Mouse (Mus musculus) heart, postnatal 0 days (tissue): ENCODE data around the gene Tmem268. TPM values are rescaled to one million over a fixed set of nuclear protein-coding genes. Genes with fewer than 3 reads are reported as not detected.

Experiments used
- ATAC-seq: fragments of 200-750 bp; cut with Nextera tagmentation; 2 replicates; pipeline ENCODE4 v1.8.0; 2017; ENCODE audit warnings: low read depth, moderate number of reproducible peaks, moderate library complexity; ENCODE audit not compliant: insufficient read depth
- DNase-seq: peaks from one replicate; pipeline ENCODE4 v3.0.0-alpha.2; 2016; ENCODE audit warnings: low spot score
- H3K27ac ChIP-seq: fragments of 300-500 bp; sonication (generic); 2 replicates; pipeline ENCODE4 v1.5.1; 2014; ENCODE audit warnings: low read depth, mild to moderate bottlenecking
- H3K27me3 ChIP-seq: fragments of 300-500 bp; sonication (generic); 2 replicates; pipeline ENCODE4 v1.6.1; 2014; ENCODE audit warnings: low read length, mixed read lengths; ENCODE audit not compliant: control insufficient read depth, insufficient read depth
- H3K36me3 ChIP-seq: fragments of 300-500 bp; sonication (generic); replicated peaks from 2 replicates; pipeline ENCODE4 v1.6.1; 2014; ENCODE audit warnings: low read length, mixed read lengths; ENCODE audit not compliant: control insufficient read depth, insufficient read depth
- H3K4me1 ChIP-seq: fragments of 300-500 bp; sonication (generic); 2 replicates; pipeline ENCODE4 v1.6.1; 2014; ENCODE audit warnings: antibody characterized with exemption; ENCODE audit not compliant: control insufficient read depth, insufficient read depth
- H3K4me2 ChIP-seq: fragments of 300-500 bp; sonication (generic); 2 replicates; pipeline ENCODE4 v1.6.1; 2014; ENCODE audit warnings: low read depth, mild to moderate bottlenecking, low read length, moderate library complexity
- H3K4me3 ChIP-seq: fragments of 300-500 bp; sonication (generic); 2 replicates; pipeline ENCODE4 v1.5.1; 2014; ENCODE audit warnings: low read depth, low read length
- H3K9ac ChIP-seq: fragments of 300-500 bp; sonication (generic); replicated peaks from 2 replicates; pipeline ENCODE4 v1.6.1; 2014; ENCODE audit warnings: low read depth, low read length, mixed read lengths
- H3K9me3 ChIP-seq: fragments of 300-500 bp; sonication (generic); replicated peaks from 2 replicates; pipeline ENCODE4 v1.6.1; 2016; ENCODE audit warnings: low read length; ENCODE audit not compliant: control insufficient read depth
- CTCF ChIP-seq: IDR thresholded peaks from 2 replicates; pipeline ENCODE4 v1.5.1; 2016; ENCODE audit warnings: antibody characterized with exemption, control low read depth, low read depth
- EP300 ChIP-seq: IDR thresholded peaks from 2 replicates; pipeline ENCODE4 v1.6.1; 2016; ENCODE audit warnings: antibody characterized with exemption, low read depth
- WGBS: fragments of 180-500 bp; shearing (Covaris S2); extraction: QIAGEN DNeasy Blood & Tissue Kit; methylation state at CpG from one replicate; pipeline ENCODE4 v1.1.7; 2014; 5-methylcytosine and 5-hydroxymethylcytosine counted together
- polyA plus RNA-seq: library from polyadenylated mRNA; unstranded; fragments of >200 nt; fragmentation: Nextera tagmentation; extraction: Ambion mirVana; gene quantifications from 2 replicates; pipeline ENCODE4 v1.2.1, GENCODE M21; 2015
- total RNA-seq: library from RNA; depleted of rRNA; stranded (reverse); fragments of >200 nt; gene quantifications from 2 replicates; pipeline ENCODE4 v1.2.3, GENCODE M21; 2014; ENCODE audit warnings: low replicate concordance

The Tmem268 gene
- total and polyA plus RNA-seq, 2 experiments from 2014 or later: 4.6 to 5.2 TPM

DNA sequence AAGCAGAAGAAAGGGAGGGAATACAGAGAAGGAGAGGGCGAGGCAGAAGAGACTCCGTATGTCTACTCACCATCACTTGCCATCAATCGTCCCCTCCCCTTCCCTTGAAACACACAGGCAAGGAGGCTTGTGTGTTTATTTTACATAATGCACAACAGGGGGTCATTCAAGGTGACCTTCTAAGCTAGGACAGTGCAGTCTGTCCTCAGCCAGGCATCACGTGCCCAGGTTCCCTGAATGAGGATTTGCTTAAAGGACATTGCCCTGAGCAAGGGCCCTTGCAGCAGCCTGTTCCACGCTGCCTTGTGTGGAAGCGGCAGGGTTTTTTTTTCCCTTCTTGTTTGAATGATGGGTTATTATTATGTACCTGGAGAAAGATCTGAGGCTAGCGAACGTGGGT is 33.1 kb upstream of the Tmem268 start:
- no peaks in the 10 kb centered on the region for H3K36me3 ChIP-seq
- no peak overlapping the region for H3K4me2 ChIP-seq
- peaks cover 9% of the 10 kb centered on the region; the same call in 1 of the 2 replicates for H3K4me1 ChIP-seq
- no peak overlapping the region for H3K27ac ChIP-seq
- ATAC-seq (no peak), DNase-seq (no peak)
- no peaks in the 10 kb centered on the region for H3K27me3 ChIP-seq
- WGBS: 87% methylated on average over 8 of the region's 8 CpGs
- no peak overlapping the region for H3K9ac ChIP-seq
- TF ChIP-seq EP300 (no peak), CTCF (no peak)
- H3K4me3 ChIP-seq: no peak overlapping the region
- H3K9me3 ChIP-seq: no peaks in the 10 kb centered on the region

DNA sequence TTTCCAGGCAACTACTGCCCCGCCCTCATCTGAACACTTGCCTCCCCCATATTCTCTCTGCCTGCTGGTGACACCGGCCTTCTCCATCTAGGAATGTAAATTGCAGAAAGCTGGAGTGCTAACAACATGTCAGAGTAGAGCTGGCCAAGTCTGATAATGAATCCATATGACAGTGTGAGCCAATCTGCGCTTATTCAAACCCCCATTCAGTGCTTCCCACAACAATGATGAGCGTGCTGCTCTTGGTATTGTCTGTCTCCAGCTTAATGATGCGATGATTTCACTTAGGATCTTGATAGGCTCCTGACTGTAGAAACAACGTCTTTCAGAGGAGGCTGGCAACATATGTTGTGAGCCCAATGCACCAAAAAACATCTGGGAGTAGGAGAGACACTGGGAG is 29.6 kb upstream of the Tmem268 start:
- H3K4me2 ChIP-seq: no peak overlapping the region
- H3K9ac ChIP-seq: no peak overlapping the region
- no peak overlapping the region for H3K4me3 ChIP-seq
- H3K4me1 ChIP-seq: peaks cover 9% of the 10 kb centered on the region; the same call in 1 of the 2 replicates
- peak; percentile 30; the same call in 1 of the 2 replicates for ATAC-seq
- H3K9me3 ChIP-seq: no peaks in the 10 kb centered on the region
- no peak overlapping the region for H3K27ac ChIP-seq
- no peak for TF ChIP-seq EP300
- TF ChIP-seq CTCF: no peak
- no peak for DNase-seq
- WGBS: 47% methylated on average over 6 of the region's 6 CpGs
- no peaks in the 10 kb centered on the region for H3K36me3 ChIP-seq
- H3K27me3 ChIP-seq: no peaks in the 10 kb centered on the region

DNA sequence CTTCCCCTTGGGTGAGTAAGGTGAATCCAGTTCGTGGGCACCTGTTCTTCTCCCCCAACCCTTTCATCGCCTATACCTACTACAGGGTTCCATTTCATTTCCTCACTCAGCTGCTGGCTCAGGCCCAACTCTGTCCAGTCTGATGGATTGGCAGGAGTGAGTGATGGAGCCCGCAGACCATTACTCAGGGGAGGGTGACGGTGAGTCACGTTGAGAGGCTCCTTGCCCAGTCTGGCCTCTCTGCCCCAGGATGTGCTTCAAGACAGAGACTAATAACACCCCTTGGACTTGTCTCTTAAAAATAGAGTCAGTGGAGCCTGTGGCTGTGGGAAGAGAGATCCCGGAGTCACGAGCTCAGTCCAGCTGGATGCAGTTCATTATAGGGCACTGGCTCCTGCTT is 28.2 kb upstream of the Tmem268 start:
- Histone ChIP-seq H3K27ac (no peak overlapping the region), H3K4me2 (no peak overlapping the region), H3K36me3 (no peaks in the 10 kb centered on the region), H3K27me3 (peaks cover 4% of the 10 kb centered on the region; the same call in 1 of the 2 replicates), H3K4me3 (no peak overlapping the region), H3K9ac (no peak overlapping the region), H3K9me3 (no peaks in the 10 kb centered on the region), H3K4me1 (peaks cover 9% of the 10 kb centered on the region; the same call in 1 of the 2 replicates)
- WGBS: 76% methylated on average over 7 of the region's 7 CpGs
- DNase-seq (no peak), ATAC-seq (no peak)
- TF ChIP-seq EP300: no peak
- no peak for TF ChIP-seq CTCF

DNA sequence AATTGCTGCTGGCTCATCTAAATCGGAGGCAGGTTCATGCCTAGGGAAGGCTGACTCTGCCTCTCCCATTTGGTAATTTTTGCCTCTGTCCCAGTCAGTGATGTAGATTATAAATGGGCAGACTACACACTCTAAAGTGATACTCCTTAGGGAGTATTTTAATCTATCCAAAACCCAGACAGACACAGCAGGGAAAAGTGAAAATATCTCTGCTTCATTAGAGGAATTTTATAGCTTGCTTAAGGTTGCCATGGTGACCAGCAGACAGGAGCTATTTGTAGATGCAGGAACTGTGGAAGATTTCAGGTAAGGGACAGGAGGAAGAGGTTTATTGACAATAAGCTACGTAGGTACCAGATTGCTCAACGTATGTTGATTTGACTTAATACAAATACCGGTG is 21.0 kb upstream of the Tmem268 start:
- no peak overlapping the region for H3K27ac ChIP-seq
- ATAC-seq (no peak), DNase-seq (no peak)
- TF ChIP-seq EP300: no peak
- no peak for TF ChIP-seq CTCF
- no peaks in the 10 kb centered on the region for H3K36me3 ChIP-seq
- H3K4me1 ChIP-seq: peaks cover 8% of the 10 kb centered on the region; the same call in 1 of the 2 replicates
- H3K27me3 ChIP-seq: peaks cover 4% of the 10 kb centered on the region; the same call in 1 of the 2 replicates
- no peak overlapping the region for H3K9ac ChIP-seq
- no peak overlapping the region for H3K4me3 ChIP-seq
- H3K9me3 ChIP-seq: no peaks in the 10 kb centered on the region
- 91% methylated on average over 4 of the region's 4 CpGs for WGBS
- H3K4me2 ChIP-seq: no peak overlapping the region

DNA sequence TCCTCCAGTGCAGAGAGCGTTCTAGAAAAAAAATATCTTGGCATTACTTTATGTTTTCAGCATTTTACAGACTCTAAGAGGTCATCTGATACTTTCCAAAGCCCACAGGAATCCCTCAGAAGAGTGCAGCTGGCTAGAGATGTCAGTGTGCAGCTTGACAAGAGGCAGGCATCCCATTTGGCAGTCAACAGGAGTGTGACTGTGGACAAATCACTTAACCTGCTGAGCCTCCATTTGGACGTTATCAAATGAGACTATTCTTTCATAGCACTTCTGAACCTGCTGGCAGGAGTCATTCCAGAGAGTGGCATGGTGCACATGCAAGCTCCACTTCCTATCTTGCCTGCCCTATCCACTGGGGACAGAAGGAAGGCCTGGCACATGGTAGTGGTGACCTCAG is 16.4 kb upstream of the Tmem268 start:
- Histone ChIP-seq H3K9ac (no peak overlapping the region), H3K9me3 (no peaks in the 10 kb centered on the region), H3K36me3 (no peaks in the 10 kb centered on the region), H3K27ac (peak overlapping the region; percentile 85), H3K4me2 (no peak overlapping the region), H3K27me3 (no peaks in the 10 kb centered on the region), H3K4me3 (no peak overlapping the region), H3K4me1 (peaks cover 39% of the 10 kb centered on the region)
- peak; percentile 87 for DNase-seq
- 6% methylated on average over 2 of the region's 2 CpGs for WGBS
- TF ChIP-seq CTCF (no peak), EP300 (peak; percentile 58; the same call in 1 of the 2 replicates)
- ATAC-seq: peak; percentile 69
